Mouse (Mus musculus) small intestine, adult 2 months (tissue): Measurements from ENCODE around the gene Adamtsl1.

ENCODE experiments used
- CTCF ChIP-seq: fragments of 200-500 bp; IDR thresholded peaks from 2 replicates; pipeline ENCODE4 v1.5.1; 2012; ENCODE audit warnings: low read depth, mild to moderate bottlenecking, control low read depth, inconsistent platforms, low read length, moderate library complexity, mixed read lengths; ENCODE audit not compliant: insufficient replicate concordance, insufficient read length; ENCODE audit errors: extremely low read depth
- POLR2A ChIP-seq: fragments of 200-500 bp; IDR thresholded peaks from 2 replicates; pipeline ENCODE4 v1.6.1; 2012; ENCODE audit warnings: low read depth, mild to moderate bottlenecking, control low read depth, inconsistent platforms, low read length, moderate library complexity

DNA sequence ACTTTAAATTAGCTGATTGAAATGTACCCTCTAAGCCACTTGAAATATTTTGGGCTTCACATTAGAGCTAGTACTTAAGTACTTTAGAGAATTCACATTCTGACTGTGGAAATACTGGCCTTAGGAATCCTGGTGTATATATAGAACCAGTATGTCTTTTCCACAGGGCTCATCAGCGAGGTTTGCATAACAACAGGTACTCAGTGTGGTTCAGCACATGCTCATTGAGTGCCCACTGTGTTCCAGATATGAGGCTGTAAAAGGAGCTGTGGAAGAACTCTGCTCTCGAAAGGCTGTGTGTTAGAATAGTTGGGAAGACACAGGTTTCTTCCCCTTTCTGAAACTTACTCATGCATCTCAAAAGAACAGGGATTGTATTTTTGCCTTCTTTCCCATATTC, 7.0 kb upstream of the Adamtsl1 start:
- no peak for TF ChIP-seq CTCF
- TF ChIP-seq POLR2A = no peak
